Mouse (Mus musculus): ENCODE measurements around the gene Bicral.

- no peak for TF ChIP-seq CTCF (IDR thresholded peaks at IDR 0.05; ENCODE audit: low read depth)
- no peak for TF ChIP-seq EP300 (IDR thresholded peaks at IDR 0.05; ENCODE audit: low read depth)
Observed at GRCm38 (mm10) chr17:46770546-46770945, 87.7 kb downstream of the Bicral start.

Measured in liver, postnatal 0 days (tissue).